Mouse (Mus musculus): ENCODE measurements around the gene Med12.
"Not testable (repeated sequence)": the region's sequence is repeated elsewhere in the genome, so short reads cannot be mapped to it uniquely, and the experiment has no call there.

The Med12 gene

GRCm38 (mm10) chrX:101299473-101300426, 25.9 kb downstream of the Med12 start:
- DNase-seq (ENCODE audit: inconsistent age in 2 of 2, low spot score in 1 of 2), result peak in 1 of 2 experiments; percentile 44

- DNase-seq (ENCODE audit: inconsistent age in 2 of 2, low spot score in 1 of 2), result peak; percentile 20 to 55
These were observed 26.7 kb downstream of the Med12 start for GRCm38 (mm10) chrX:101300427-101301030.

GRCm38 (mm10) chrX:101301654-101302053, 27.8 kb downstream of the Med12 start:
- no peak for DNase-seq (ENCODE audit: inconsistent age in 2 of 2, low spot score in 1 of 2)

- no peak for DNase-seq (ENCODE audit: inconsistent age in 2 of 2, low spot score in 1 of 2)
These were observed 30.8 kb downstream of the Med12 start for GRCm38 (mm10) chrX:101304646-101305045.

GRCm38 (mm10) chrX:101309299-101309698, 35.5 kb downstream of the Med12 start:
- DNase-seq (ENCODE audit: inconsistent age in 2 of 2, low spot score in 1 of 2), result no peak

- DNase-seq (ENCODE audit: inconsistent age in 2 of 2, low spot score in 1 of 2), result no peak
These were observed 40.0 kb downstream of the Med12 start for GRCm38 (mm10) chrX:101313625-101314359.

GRCm38 (mm10) chrX:101319775-101320174, 45.9 kb downstream of the Med12 start:
- no peak for DNase-seq (ENCODE audit: inconsistent age in 2 of 2, low spot score in 1 of 2)

GRCm38 (mm10) chrX:101325989-101326899, 52.4 kb downstream of the Med12 start:
- no peak for DNase-seq (ENCODE audit: inconsistent age in 2 of 2, low spot score in 1 of 2)

- DNase-seq (ENCODE audit: inconsistent age in 2 of 2, low spot score in 1 of 2), result peak; percentile 53 to 88
These were observed 55.7 kb downstream of the Med12 start for GRCm38 (mm10) chrX:101329372-101330028.

- no peak for DNase-seq (ENCODE audit: inconsistent age in 2 of 2, low spot score in 1 of 2)
These were observed 58.2 kb downstream of the Med12 start for GRCm38 (mm10) chrX:101332031-101332374.

GRCm38 (mm10) chrX:101332375-101333211, 58.8 kb downstream of the Med12 start:
- DNase-seq (ENCODE audit: inconsistent age in 2 of 2, low spot score in 1 of 2), result peak; percentile 90 to 95

GRCm38 (mm10) chrX:101334606-101335005, 60.8 kb downstream of the Med12 start:
- DNase-seq (ENCODE audit: inconsistent age in 2 of 2, low spot score in 1 of 2), result no peak

GRCm38 (mm10) chrX:101338666-101339065, 64.8 kb downstream of the Med12 start:
- DNase-seq (ENCODE audit: inconsistent age in 2 of 2, low spot score in 1 of 2), result no peak

- not testable (repeated sequence) for DNase-seq (ENCODE audit: inconsistent age in 2 of 2, low spot score in 1 of 2)
These were observed 69.0 kb downstream of the Med12 start for GRCm38 (mm10) chrX:101342837-101343236.

GRCm38 (mm10) chrX:101345456-101345855, 71.6 kb downstream of the Med12 start:
- DNase-seq (ENCODE audit: inconsistent age in 2 of 2, low spot score in 1 of 2), result no peak

- no peak for DNase-seq (ENCODE audit: inconsistent age in 2 of 2, low spot score in 1 of 2)
These were observed 72.6 kb downstream of the Med12 start for GRCm38 (mm10) chrX:101346475-101346874.
